Mouse (Mus musculus): ENCODE results near the gene Gm49380.

- TF ChIP-seq POLR2A (IDR thresholded peaks at IDR 0.05; ENCODE audit: borderline replicate concordance, extremely low read depth, insufficient read depth, insufficient read length, poor library complexity, severe bottlenecking) (no peak), CTCF (IDR thresholded peaks at IDR 0.05; ENCODE audit: borderline replicate concordance, extremely low read depth, insufficient read depth, insufficient read length) (no peak)
Observed at GRCm38 (mm10) chr9:44033317-44033716, 80.0 kb downstream of the Gm49380 start.
